Mouse (Mus musculus) thymus, adult 2 months (tissue): Measurements from ENCODE around the gene Col17a1.

Experiments used
- CTCF ChIP-seq: fragments of 200-500 bp; IDR thresholded peaks from 2 replicates; pipeline ENCODE4 v1.5.1; 2012; ENCODE audit warnings: mild to moderate bottlenecking, control low read depth, low read length, moderate library complexity, borderline replicate concordance; ENCODE audit not compliant: control insufficient read depth, poor library complexity, insufficient read depth; ENCODE audit errors: extremely low read depth
- POLR2A ChIP-seq: fragments of 200-500 bp; IDR thresholded peaks from 2 replicates; pipeline ENCODE4 v1.6.1; 2012; ENCODE audit warnings: mild to moderate bottlenecking, low read length, control low read depth, moderate library complexity; ENCODE audit not compliant: control insufficient read depth, poor library complexity, insufficient read depth; ENCODE audit errors: extremely low read depth

DNA sequence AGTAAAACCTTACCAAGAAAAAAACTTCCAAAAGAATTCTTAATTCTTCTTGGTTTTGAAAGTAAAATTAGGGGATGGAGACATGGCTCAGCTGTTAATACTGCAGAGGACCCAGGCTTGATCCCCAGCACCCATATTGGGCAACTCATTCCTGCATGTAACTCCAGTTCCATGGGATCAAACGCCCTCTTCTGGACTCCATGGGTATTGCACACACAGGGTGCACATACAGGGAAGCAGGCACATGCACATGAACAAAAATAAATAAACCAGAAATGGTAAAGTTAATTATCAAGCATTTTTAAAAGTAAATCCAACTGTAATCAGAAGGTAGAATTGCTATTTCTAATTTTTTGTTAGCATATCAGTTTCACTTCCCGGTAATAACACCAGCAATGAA is 24.2 kb upstream of the Col17a1 start:
- TF ChIP-seq CTCF (no peak), POLR2A (no peak)
